Mouse (Mus musculus) liver, adult 2 months (tissue): Measurements from ENCODE around the gene Sgcd. TPM values are rescaled to one million over a fixed set of nuclear protein-coding genes. Genes with fewer than 3 reads are reported as not detected.

Source experiments
- DNase-seq: peaks from one replicate; pipeline ENCODE4 v3.0.0-alpha.2; 2011; ENCODE audit warnings: low read depth, low spot score; ENCODE audit errors: extremely low read depth
- H3K27ac ChIP-seq: fragments of 200-500 bp; replicated peaks from 2 replicates; pipeline ENCODE4 v1.5.1; 2012; ENCODE audit warnings: low read depth, mild to moderate bottlenecking, control low read depth, inconsistent platforms, low read length; ENCODE audit not compliant: insufficient read depth
- H3K27me3 ChIP-seq: fragments of 200-500 bp; 2 replicates; pipeline ENCODE4 v1.6.1; 2012; ENCODE audit warnings: mild to moderate bottlenecking, moderate library complexity, low read length, inconsistent platforms; ENCODE audit not compliant: control insufficient read depth, insufficient read depth
- H3K36me3 ChIP-seq: fragments of 200-500 bp; 2 replicates; pipeline ENCODE4 v1.6.1; 2012; ENCODE audit warnings: low read length, inconsistent platforms; ENCODE audit not compliant: control insufficient read depth, insufficient read depth
- H3K4me1 ChIP-seq: fragments of 200-500 bp; 2 replicates; pipeline ENCODE4 v1.6.1; 2011; ENCODE audit warnings: low read length; ENCODE audit not compliant: control insufficient read depth, insufficient read depth
- H3K4me3 ChIP-seq: fragments of 200-500 bp; 2 replicates; pipeline ENCODE4 v1.5.1; 2011; ENCODE audit warnings: low read depth, mild to moderate bottlenecking, control low read depth, low read length, moderate library complexity; ENCODE audit not compliant: insufficient read depth
- H3K79me2 ChIP-seq: fragments of 200-500 bp; 2 replicates; pipeline ENCODE4 v1.6.1; 2012; ENCODE audit warnings: inconsistent platforms, mild to moderate bottlenecking, low read length, moderate library complexity; ENCODE audit not compliant: control insufficient read depth, insufficient read depth
- H3K9ac ChIP-seq: fragments of 200-500 bp; 2 replicates; pipeline ENCODE4 v1.6.1; 2012; ENCODE audit warnings: low read depth, mild to moderate bottlenecking, control low read depth, inconsistent platforms, low read length
- CTCF ChIP-seq: fragments of 200-500 bp; IDR thresholded peaks from 2 replicates; pipeline ENCODE4 v1.5.1; 2011; ENCODE audit warnings: low read depth, low read length, control low read depth
- POLR2A ChIP-seq: fragments of 200-500 bp; IDR thresholded peaks from 2 replicates; pipeline ENCODE4 v1.6.1; 2011; ENCODE audit warnings: low read length, control low read depth; ENCODE audit not compliant: insufficient read depth; ENCODE audit errors: extremely low read depth
- WGBS: fragments of 180-500 bp; shearing (Covaris S2); methylation state at CpG from one replicate; pipeline ENCODE4 v1.1.7; 2018; 5-methylcytosine and 5-hydroxymethylcytosine counted together
- polyA plus RNA-seq: library from polyadenylated mRNA; depleted of rRNA; stranded (reverse); fragments of >200 nt; gene quantifications from 2 replicates; pipeline ENCODE4 v1.2.3, GENCODE M21; 2012
- total RNA-seq: library from RNA; depleted of rRNA; stranded (reverse); fragments of >200 nt; gene quantifications from 2 replicates; pipeline ENCODE4 v1.2.3, GENCODE M21; 2014

Gene Sgcd
- total and polyA plus RNA-seq, 2 experiments: 0.37 TPM; not detected in 1

DNA sequence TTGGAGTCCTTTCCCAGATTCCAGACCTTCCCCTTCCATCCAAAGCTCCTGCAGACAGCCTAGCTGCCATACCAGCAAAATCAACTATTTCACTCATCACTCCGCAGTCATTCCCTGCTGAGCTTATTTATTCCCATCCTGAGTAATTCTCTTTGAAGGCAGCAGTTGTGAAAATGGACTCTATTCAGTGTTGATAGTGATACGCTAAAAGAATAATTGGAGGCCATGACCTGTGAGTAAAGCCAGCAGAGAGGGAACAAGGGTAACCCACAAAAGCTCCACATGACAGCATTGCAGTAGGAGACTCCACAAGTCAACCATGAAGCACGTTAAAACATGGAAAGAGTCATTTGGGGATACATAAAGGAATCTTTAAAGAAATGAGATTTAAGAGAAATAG lies 142.9 kb downstream of the Sgcd start:
- H3K4me1 ChIP-seq: 0 out of 2 replicates have a peak, but pooled peaks cover 2% of the 10 kb centered on the region
- H3K27me3 ChIP-seq: no peaks in the 10 kb centered on the region
- H3K4me3 ChIP-seq: no peak overlapping the region
- no peaks in the 10 kb centered on the region for H3K79me2 ChIP-seq
- H3K27ac ChIP-seq: no peak overlapping the region
- H3K9ac ChIP-seq: no peak overlapping the region
- H3K36me3 ChIP-seq: no peaks in the 10 kb centered on the region
- DNase-seq: no peak
- TF ChIP-seq CTCF (no peak), POLR2A (no peak)
- WGBS: 46% methylated on average over 3 of the region's 3 CpGs

GRCm38 (mm10) chr11:47833283-47833682 lies 155.5 kb downstream of the Sgcd start:
- H3K4me3 ChIP-seq: no peak overlapping the region
- no peaks in the 10 kb centered on the region for H3K27me3 ChIP-seq
- no peaks in the 10 kb centered on the region for H3K79me2 ChIP-seq
- TF ChIP-seq CTCF (no peak), POLR2A (no peak)
- no peaks in the 10 kb centered on the region for H3K36me3 ChIP-seq
- 48% methylated on average over 4 of the region's 4 CpGs for WGBS
- no peaks in the 10 kb centered on the region for H3K4me1 ChIP-seq
- no peak overlapping the region for H3K9ac ChIP-seq
- no peak for DNase-seq
- no peak overlapping the region for H3K27ac ChIP-seq

- no peak overlapping the region for H3K27ac ChIP-seq
- no peak overlapping the region for H3K9ac ChIP-seq
- no peaks in the 10 kb centered on the region for H3K36me3 ChIP-seq
- no peaks in the 10 kb centered on the region for H3K79me2 ChIP-seq
- DNase-seq: no peak
- no peak overlapping the region for H3K4me3 ChIP-seq
- TF ChIP-seq POLR2A (no peak), CTCF (no peak)
- H3K4me1 ChIP-seq: no peaks in the 10 kb centered on the region
- H3K27me3 ChIP-seq: no peaks in the 10 kb centered on the region
Observed at GRCm38 (mm10) chr11:47810307-47810706, 178.5 kb downstream of the Sgcd start.

DNA sequence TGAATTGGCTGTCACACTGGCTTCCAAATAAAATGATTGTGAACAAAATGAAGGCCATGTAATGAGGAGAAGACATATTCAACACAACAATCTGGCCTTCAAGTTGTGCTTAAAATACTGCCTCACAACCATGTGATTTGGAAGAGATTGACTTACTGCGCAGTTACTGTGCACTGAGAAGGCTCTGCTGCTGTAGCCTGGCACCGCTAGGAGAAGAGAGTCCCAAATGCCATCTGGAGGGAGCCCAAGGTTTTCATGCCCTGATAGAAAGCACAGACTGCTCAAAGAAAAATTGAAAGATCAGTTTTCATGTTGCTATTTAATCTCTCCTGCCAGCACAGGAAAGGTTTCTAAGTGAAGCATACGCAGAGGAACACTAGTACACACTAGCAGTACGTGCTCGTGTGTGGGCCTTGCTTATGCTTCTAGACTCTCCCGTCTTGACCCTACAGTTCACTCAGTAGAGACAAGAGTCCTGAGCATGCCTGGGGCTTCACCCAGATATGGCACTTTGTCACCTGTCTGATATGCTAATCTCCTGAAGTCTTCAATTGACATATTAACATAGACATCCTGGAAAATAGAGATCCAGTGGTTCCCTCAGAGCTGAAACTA lies 184.6 kb downstream of the Sgcd start:
- DNase-seq: no peak
- Histone ChIP-seq H3K4me1 (no peaks in the 10 kb centered on the region), H3K36me3 (no peaks in the 10 kb centered on the region), H3K27ac (no peak overlapping the region), H3K9ac (no peak overlapping the region), H3K27me3 (no peaks in the 10 kb centered on the region), H3K4me3 (no peak overlapping the region), H3K79me2 (no peaks in the 10 kb centered on the region)
- 88% methylated on average over 6 of the region's 6 CpGs for WGBS
- TF ChIP-seq POLR2A: no peak

- 63% methylated on average over 4 of the region's 4 CpGs for WGBS
- TF ChIP-seq POLR2A (no peak), CTCF (no peak)
- Histone ChIP-seq H3K27me3 (no peaks in the 10 kb centered on the region), H3K27ac (no peak overlapping the region), H3K4me3 (no peak overlapping the region), H3K4me1 (no peaks in the 10 kb centered on the region), H3K36me3 (no peaks in the 10 kb centered on the region), H3K79me2 (no peaks in the 10 kb centered on the region), H3K9ac (no peak overlapping the region)
- no peak for DNase-seq
Observed at GRCm38 (mm10) chr11:47777916-47778226, 210.9 kb downstream of the Sgcd start.

- DNase-seq: no peak
- WGBS: 67% methylated on average over 4 of the region's 4 CpGs
Observed at GRCm38 (mm10) chr11:47777226-47777915, 211.4 kb downstream of the Sgcd start.

More at GRCm38 (mm10) chr11:47777226-47777915, 211.4 kb downstream of the Sgcd start:
- no peak overlapping the region for H3K4me3 ChIP-seq
- H3K27me3 ChIP-seq: no peaks in the 10 kb centered on the region
- no peak for TF ChIP-seq POLR2A
- no peak for TF ChIP-seq CTCF
- no peaks in the 10 kb centered on the region for H3K4me1 ChIP-seq
- no peak overlapping the region for H3K27ac ChIP-seq
- no peaks in the 10 kb centered on the region for H3K36me3 ChIP-seq
- no peaks in the 10 kb centered on the region for H3K79me2 ChIP-seq
- no peak overlapping the region for H3K9ac ChIP-seq
